Mouse (Mus musculus): Measurements from ENCODE around the gene Cfd. TPM values are rescaled to one million over a fixed set of nuclear protein-coding genes. Genes with fewer than 3 reads are reported as not detected.
A peak's percentile ranks its signal among the peaks of the same experiment; 100 is the strongest.

Cfd gene
- polyA plus RNA-seq, 1 experiment from 2014 or later: not detected

DNA sequence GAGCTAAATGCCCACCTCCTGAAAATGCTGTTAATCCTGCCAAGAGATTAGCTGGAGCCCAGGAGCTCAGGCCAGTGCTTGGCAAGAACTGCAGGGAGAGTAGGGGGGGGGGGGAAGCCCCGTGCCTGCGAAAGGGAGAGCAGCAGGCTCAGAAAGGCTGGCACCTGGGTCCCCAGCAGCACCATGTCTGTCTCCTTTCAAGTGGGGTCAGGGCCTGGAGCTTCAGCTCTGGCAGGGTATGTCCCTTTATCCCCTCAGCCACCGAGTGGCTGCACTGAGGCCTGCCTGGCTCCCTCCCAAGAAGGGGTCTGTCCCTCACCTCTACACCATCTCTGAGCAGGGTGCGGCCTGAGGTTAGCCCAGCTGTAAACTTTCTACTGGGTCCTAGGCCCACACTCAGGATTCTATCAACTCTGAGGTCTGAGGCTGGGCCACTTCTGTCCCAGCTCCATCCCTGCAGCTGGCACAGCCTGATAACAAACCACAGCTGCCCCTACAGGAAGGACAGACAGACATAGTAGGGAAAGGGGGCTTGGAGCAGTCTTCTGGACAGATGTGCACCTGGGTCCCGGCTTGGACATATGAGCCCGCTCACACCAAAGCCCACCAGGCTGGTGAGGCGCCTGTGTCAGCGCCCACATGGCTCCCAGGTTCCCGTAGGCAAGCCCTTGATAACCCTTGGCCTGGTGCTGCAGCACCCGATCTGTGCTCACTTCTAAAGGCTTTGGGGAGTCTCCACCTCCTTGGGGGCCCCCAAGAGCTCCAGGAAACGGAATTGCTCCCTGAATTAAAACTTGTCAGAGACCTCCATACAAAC lies 23.7 kb downstream of the Cfd start:
- H3K27me3 ChIP-seq (ENCODE audit: control insufficient read depth, insufficient read depth, low read length): peaks cover 22% of the 10 kb centered on the region
- no peaks in the 10 kb centered on the region for H3K36me3 ChIP-seq (ENCODE audit: control insufficient read depth, insufficient read depth, low read length)
- H3K9me3 ChIP-seq (ENCODE audit: control insufficient read depth, low read length): no peaks in the 10 kb centered on the region
- no peak overlapping the region for H3K4me3 ChIP-seq (ENCODE audit: low read depth, low read length)
- no peak overlapping the region for H3K27ac ChIP-seq (ENCODE audit: low read depth, low read length)
- no peak overlapping the region for H3K4me2 ChIP-seq (ENCODE audit: low read depth, low read length, severe bottlenecking)
- no peak for DNase-seq (ENCODE audit: low spot score)
- ATAC-seq (replicated peaks; ENCODE audit: low FRiP score): no peak
- H3K9ac ChIP-seq (ENCODE audit: low read length): no peak overlapping the region
- peaks cover 13% of the 10 kb centered on the region for H3K4me1 ChIP-seq (replicated peaks; ENCODE audit: control insufficient read depth, insufficient read depth, low read length)
- WGBS: 67% methylated on average over 9 of the region's 11 CpGs

DNA sequence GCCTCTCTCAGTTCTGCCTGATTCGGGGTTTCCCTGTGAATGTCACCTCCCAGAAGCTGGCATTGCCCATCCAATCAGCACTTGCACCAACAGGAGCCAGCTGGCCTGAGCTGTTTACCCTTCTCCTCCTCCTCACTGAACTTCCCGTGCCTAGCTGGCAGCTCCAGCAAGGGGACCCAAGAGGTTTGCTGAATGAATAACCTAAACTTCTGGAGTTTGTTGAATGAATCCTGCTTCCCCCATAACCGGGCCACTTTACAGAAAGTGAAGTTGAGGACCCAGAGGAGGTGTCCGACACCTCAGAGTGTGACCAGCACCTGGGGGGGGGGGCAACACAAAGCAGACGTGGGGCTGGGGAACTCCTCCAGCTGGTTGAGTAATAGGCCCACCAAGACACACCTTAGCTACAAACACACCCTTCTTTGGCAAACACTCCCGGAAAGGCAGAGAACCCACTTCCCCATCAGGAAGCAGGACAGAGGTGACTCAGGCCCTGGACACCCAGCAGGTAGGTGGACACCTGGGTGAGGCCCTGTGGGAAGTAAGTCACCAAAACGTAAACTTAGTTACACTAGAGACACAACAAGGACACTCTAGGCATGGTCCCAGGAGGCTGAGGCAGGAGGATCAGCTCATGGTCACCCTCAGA lies 24.4 kb downstream of the Cfd start:
- no peak overlapping the region for H3K27ac ChIP-seq (ENCODE audit: low read depth, low read length)
- H3K4me1 ChIP-seq (replicated peaks; ENCODE audit: control insufficient read depth, insufficient read depth, low read length): peaks cover 15% of the 10 kb centered on the region
- peak overlapping the region; percentile 20; the same call in 1 of the 2 replicates for H3K9ac ChIP-seq (ENCODE audit: low read length)
- no peak for DNase-seq (ENCODE audit: low spot score)
- H3K9me3 ChIP-seq (ENCODE audit: control insufficient read depth, low read length): no peaks in the 10 kb centered on the region
- no peaks in the 10 kb centered on the region for H3K36me3 ChIP-seq (ENCODE audit: control insufficient read depth, insufficient read depth, low read length)
- 76% methylated on average over 7 of the region's 7 CpGs for WGBS
- peaks cover 29% of the 10 kb centered on the region for H3K27me3 ChIP-seq (ENCODE audit: control insufficient read depth, insufficient read depth, low read length)
- ATAC-seq (replicated peaks; ENCODE audit: low FRiP score): no peak
- H3K4me3 ChIP-seq (ENCODE audit: low read depth, low read length): no peak overlapping the region
- H3K4me2 ChIP-seq (ENCODE audit: low read depth, low read length, severe bottlenecking): no peak overlapping the region

GRCm38 (mm10) chr10:79916081-79916480 lies 25.4 kb downstream of the Cfd start:
- Histone ChIP-seq H3K27ac (ENCODE audit: low read depth, low read length) (no peak overlapping the region; the same call in 1 of the 2 replicates), H3K9ac (ENCODE audit: low read length) (peak overlapping the region; percentile 94), H3K9me3 (ENCODE audit: control insufficient read depth, low read length) (no peaks in the 10 kb centered on the region), H3K4me1 (replicated peaks; ENCODE audit: control insufficient read depth, insufficient read depth, low read length) (peaks cover 21% of the 10 kb centered on the region), H3K4me2 (ENCODE audit: low read depth, low read length, severe bottlenecking) (peak overlapping the region; percentile 83), H3K36me3 (ENCODE audit: control insufficient read depth, insufficient read depth, low read length) (no peaks in the 10 kb centered on the region), H3K4me3 (ENCODE audit: low read depth, low read length) (peak overlapping the region; percentile 81), H3K27me3 (ENCODE audit: control insufficient read depth, insufficient read depth, low read length) (peaks cover 40% of the 10 kb centered on the region)
- ATAC-seq (replicated peaks; ENCODE audit: low FRiP score) (no peak), DNase-seq (ENCODE audit: low spot score) (no peak)
- WGBS: 7% methylated on average over 8 of the region's 8 CpGs

GRCm38 (mm10) chr10:79916808-79917531 lies 26.3 kb downstream of the Cfd start, which contains the start of gene Kiss1r:
TSS of gene Kiss1r (plus strand) at chr10:79916971.
- 2% methylated on average over 42 of the region's 42 CpGs for WGBS
- Histone ChIP-seq H3K4me3 (ENCODE audit: low read depth, low read length) (peak within 1 kb of the TSS; percentile 81), H3K9ac (ENCODE audit: low read length) (peak within 1 kb of the TSS; percentile 94), H3K9me3 (ENCODE audit: control insufficient read depth, low read length) (no peaks in the 10 kb centered on the region), H3K36me3 (ENCODE audit: control insufficient read depth, insufficient read depth, low read length) (no peaks in the 10 kb centered on the region), H3K27me3 (ENCODE audit: control insufficient read depth, insufficient read depth, low read length) (peaks cover 48% of the 10 kb centered on the region), H3K4me2 (ENCODE audit: low read depth, low read length, severe bottlenecking) (peak within 1 kb of the TSS; percentile 83), H3K4me1 (replicated peaks; ENCODE audit: control insufficient read depth, insufficient read depth, low read length) (peaks cover 21% of the 10 kb centered on the region), H3K27ac (ENCODE audit: low read depth, low read length) (no peak within 1 kb of the TSS; the same call in 1 of the 2 replicates)
- peak; percentile 90 for DNase-seq (ENCODE audit: low spot score)
- peak; percentile 87 for ATAC-seq (replicated peaks; ENCODE audit: low FRiP score)

DNA sequence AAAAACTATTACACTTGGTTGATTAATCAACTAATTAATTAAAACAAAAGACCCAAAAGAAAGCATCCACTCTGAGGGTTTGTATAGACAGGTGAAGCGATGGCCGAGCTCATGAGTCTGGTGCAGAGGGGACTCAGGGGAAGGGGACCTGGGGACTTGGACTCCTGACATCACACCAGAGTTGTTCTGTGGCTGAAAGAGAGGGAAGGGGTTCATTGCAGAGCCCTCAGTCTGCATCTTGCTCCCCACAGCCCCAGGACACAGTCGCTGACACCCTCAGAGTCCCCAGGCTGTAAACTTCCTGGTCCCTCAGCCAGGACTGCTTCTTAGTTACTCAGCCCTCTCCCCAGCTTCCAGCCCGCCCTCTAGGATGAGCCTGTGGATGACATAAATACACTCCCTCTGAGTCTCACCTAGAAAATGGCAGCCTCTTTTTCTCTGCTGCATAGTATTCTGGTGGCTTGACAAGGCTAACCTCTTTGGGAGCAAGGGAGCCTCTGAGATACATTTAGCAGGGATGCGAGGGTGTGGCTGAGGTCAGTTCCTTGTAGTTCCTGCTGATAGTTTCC lies 27.0 kb downstream of the Cfd start:
- H3K4me1 ChIP-seq (replicated peaks; ENCODE audit: control insufficient read depth, insufficient read depth, low read length): peaks cover 21% of the 10 kb centered on the region
- H3K9ac ChIP-seq (ENCODE audit: low read length): no peak overlapping the region
- H3K27me3 ChIP-seq (ENCODE audit: control insufficient read depth, insufficient read depth, low read length): peaks cover 55% of the 10 kb centered on the region
- no peak overlapping the region for H3K4me3 ChIP-seq (ENCODE audit: low read depth, low read length)
- no peak overlapping the region for H3K27ac ChIP-seq (ENCODE audit: low read depth, low read length)
- DNase-seq (ENCODE audit: low spot score) (no peak), ATAC-seq (replicated peaks; ENCODE audit: low FRiP score) (no peak)
- no peaks in the 10 kb centered on the region for H3K9me3 ChIP-seq (ENCODE audit: control insufficient read depth, low read length)
- WGBS: 63% methylated on average over 5 of the region's 5 CpGs
- H3K36me3 ChIP-seq (ENCODE audit: control insufficient read depth, insufficient read depth, low read length): no peaks in the 10 kb centered on the region
- H3K4me2 ChIP-seq (ENCODE audit: low read depth, low read length, severe bottlenecking): no peak overlapping the region; the same call in 1 of the 2 replicates

DNA sequence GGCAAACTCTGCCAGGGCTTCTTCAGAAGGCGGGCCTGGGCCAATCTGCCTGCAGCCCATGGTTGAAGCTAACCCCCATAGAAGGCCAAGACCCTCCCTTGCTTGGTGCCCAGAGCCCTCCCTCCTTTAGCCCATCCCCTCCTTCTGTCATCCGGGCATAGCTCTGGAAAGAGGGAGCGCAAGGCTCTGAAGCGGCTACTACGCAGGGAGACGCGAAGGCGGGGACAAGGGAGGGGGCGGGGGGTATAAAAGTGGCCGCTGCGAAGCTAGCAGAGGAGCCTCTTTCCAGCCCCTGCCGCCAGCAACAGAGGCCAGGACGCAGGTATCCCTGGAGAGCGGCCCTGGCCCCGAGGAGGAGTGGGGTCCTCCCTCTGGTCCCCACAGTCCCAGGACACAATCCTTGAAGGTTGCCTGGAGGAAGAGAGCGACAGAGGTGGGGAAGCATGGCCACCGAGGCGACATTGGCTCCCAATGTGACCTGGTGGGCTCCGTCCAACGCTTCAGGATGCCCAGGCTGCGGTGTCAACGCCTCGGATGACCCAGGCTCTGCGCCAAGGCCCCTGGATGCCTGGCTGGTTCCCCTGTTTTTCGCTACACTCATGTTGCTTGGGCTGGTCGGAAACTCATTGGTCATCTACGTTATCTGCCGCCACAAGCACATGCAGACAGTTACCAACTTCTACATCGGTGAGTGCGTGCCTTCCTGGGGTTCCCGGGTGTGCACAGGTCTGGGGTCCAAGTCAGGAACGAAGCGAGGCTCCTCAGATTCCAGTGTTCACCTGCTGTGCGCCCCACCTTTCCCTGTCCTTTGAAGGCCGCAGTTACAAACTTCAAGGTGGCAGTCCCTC lies 27.8 kb downstream of the Cfd start:
- Histone ChIP-seq H3K4me3 (ENCODE audit: low read depth, low read length) (no peak overlapping the region), H3K27ac (ENCODE audit: low read depth, low read length) (no peak overlapping the region), H3K4me2 (ENCODE audit: low read depth, low read length, severe bottlenecking) (no peak overlapping the region), H3K27me3 (ENCODE audit: control insufficient read depth, insufficient read depth, low read length) (peaks cover 63% of the 10 kb centered on the region), H3K9me3 (ENCODE audit: control insufficient read depth, low read length) (no peaks in the 10 kb centered on the region), H3K36me3 (ENCODE audit: control insufficient read depth, insufficient read depth, low read length) (no peaks in the 10 kb centered on the region), H3K4me1 (replicated peaks; ENCODE audit: control insufficient read depth, insufficient read depth, low read length) (peaks cover 21% of the 10 kb centered on the region), H3K9ac (ENCODE audit: low read length) (no peak overlapping the region)
- WGBS: 3% methylated on average over 34 of the region's 35 CpGs
- DNase-seq (ENCODE audit: low spot score) (no peak), ATAC-seq (replicated peaks; ENCODE audit: low FRiP score) (no peak)

DNA sequence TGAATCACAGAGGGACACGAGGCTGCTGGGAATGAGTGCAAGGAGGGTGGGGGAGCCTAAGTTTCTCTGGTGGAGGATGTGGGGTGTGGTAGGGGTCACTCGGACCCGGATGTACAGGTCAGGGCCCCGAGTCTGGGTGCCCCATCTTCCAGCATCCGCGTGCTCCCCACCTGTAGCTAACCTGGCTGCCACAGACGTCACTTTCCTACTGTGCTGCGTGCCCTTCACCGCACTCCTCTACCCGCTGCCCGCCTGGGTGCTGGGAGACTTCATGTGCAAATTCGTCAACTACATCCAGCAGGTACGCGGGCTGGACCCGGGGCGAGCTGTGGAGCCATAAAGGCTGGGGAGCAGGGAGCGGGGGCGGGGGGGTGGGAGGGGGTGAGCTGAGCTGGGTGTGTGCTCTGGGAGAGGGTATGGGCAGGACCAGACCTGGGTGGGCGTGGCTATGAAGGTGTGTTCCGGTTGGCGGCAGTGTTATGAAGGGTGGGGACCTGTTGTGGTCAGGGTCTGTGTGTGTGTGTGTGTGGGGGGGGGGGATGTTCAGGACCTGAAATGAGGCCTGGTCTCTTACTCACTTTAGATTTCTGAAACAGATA lies 28.7 kb downstream of the Cfd start:
- H3K4me1 ChIP-seq (replicated peaks; ENCODE audit: control insufficient read depth, insufficient read depth, low read length): peaks cover 21% of the 10 kb centered on the region
- no peaks in the 10 kb centered on the region for H3K36me3 ChIP-seq (ENCODE audit: control insufficient read depth, insufficient read depth, low read length)
- WGBS: 4% methylated on average over 21 of the region's 21 CpGs
- 0 out of 2 replicates have a peak overlapping the region, but pooled peaks have one; percentile 11 for H3K4me2 ChIP-seq (ENCODE audit: low read depth, low read length, severe bottlenecking)
- no peak for DNase-seq (ENCODE audit: low spot score)
- H3K9me3 ChIP-seq (ENCODE audit: control insufficient read depth, low read length): no peaks in the 10 kb centered on the region
- ATAC-seq (replicated peaks; ENCODE audit: low FRiP score): no peak
- H3K27me3 ChIP-seq (ENCODE audit: control insufficient read depth, insufficient read depth, low read length): peaks cover 65% of the 10 kb centered on the region
- H3K4me3 ChIP-seq (ENCODE audit: low read depth, low read length): no peak overlapping the region; the same call in 1 of the 2 replicates
- H3K9ac ChIP-seq (ENCODE audit: low read length): no peak overlapping the region
- H3K27ac ChIP-seq (ENCODE audit: low read depth, low read length): no peak overlapping the region
